Mouse (Mus musculus): ENCODE data around the gene Lgr6. TPM values are rescaled to one million over a fixed set of nuclear protein-coding genes. Genes with fewer than 3 reads are reported as not detected.

The Lgr6 gene
- polyA plus RNA-seq, 1 experiment from 2014 or later, result 0.35 TPM

GRCm38 (mm10) chr1:134940863-134941262, 164.2 kb downstream of the Lgr6 start:
- DNase-seq (ENCODE audit: low spot score) (no peak), ATAC-seq (ENCODE audit: low FRiP score, low TSS enrichment) (no peak)
- Histone ChIP-seq H3K9me3 (ENCODE audit: control insufficient read depth, low read length) (no peaks in the 10 kb centered on the region), H3K4me2 (replicated peaks; ENCODE audit: low read depth) (no peak overlapping the region), H3K4me3 (ENCODE audit: low read depth, low read length) (no peak overlapping the region), H3K4me1 (replicated peaks; ENCODE audit: control insufficient read depth, insufficient read depth) (no peaks in the 10 kb centered on the region), H3K27ac (replicated peaks) (no peak overlapping the region), H3K36me3 (ENCODE audit: control insufficient read depth, insufficient read depth, low read length) (no peaks in the 10 kb centered on the region), H3K9ac (ENCODE audit: low read length) (no peak overlapping the region), H3K27me3 (ENCODE audit: control insufficient read depth, insufficient read depth, low read length) (no peaks in the 10 kb centered on the region)
- 33% methylated on average over 4 of the region's 4 CpGs for WGBS
- TF ChIP-seq EP300 (optimal IDR thresholded peaks at IDR 0.05) (no peak), CTCF (IDR thresholded peaks at IDR 0.05; ENCODE audit: low read depth) (no peak)

GRCm38 (mm10) chr1:134938233-134938632, 166.8 kb downstream of the Lgr6 start:
- DNase-seq (ENCODE audit: low spot score), result no peak
- H3K4me2 ChIP-seq (replicated peaks; ENCODE audit: low read depth), result no peak overlapping the region
- ATAC-seq (ENCODE audit: low FRiP score, low TSS enrichment), result no peak
- H3K9ac ChIP-seq (ENCODE audit: low read length), result no peak overlapping the region
- WGBS, result 85% methylated on average over 1 of the region's 1 CpGs
- no peak overlapping the region for H3K4me3 ChIP-seq (ENCODE audit: low read depth, low read length)
- no peak for TF ChIP-seq CTCF (IDR thresholded peaks at IDR 0.05; ENCODE audit: low read depth)
- TF ChIP-seq EP300 (optimal IDR thresholded peaks at IDR 0.05), result no peak
- H3K27me3 ChIP-seq (ENCODE audit: control insufficient read depth, insufficient read depth, low read length), result no peaks in the 10 kb centered on the region
- H3K36me3 ChIP-seq (ENCODE audit: control insufficient read depth, insufficient read depth, low read length), result no peaks in the 10 kb centered on the region
- no peaks in the 10 kb centered on the region for H3K9me3 ChIP-seq (ENCODE audit: control insufficient read depth, low read length)
- no peaks in the 10 kb centered on the region for H3K4me1 ChIP-seq (replicated peaks; ENCODE audit: control insufficient read depth, insufficient read depth)
- H3K27ac ChIP-seq (replicated peaks), result no peak overlapping the region

GRCm38 (mm10) chr1:134936335-134936734, 168.7 kb downstream of the Lgr6 start:
- no peak overlapping the region for H3K27ac ChIP-seq (replicated peaks)
- WGBS, result 81% methylated on average over 6 of the region's 6 CpGs
- H3K9ac ChIP-seq (ENCODE audit: low read length), result no peak overlapping the region
- no peaks in the 10 kb centered on the region for H3K4me1 ChIP-seq (replicated peaks; ENCODE audit: control insufficient read depth, insufficient read depth)
- H3K27me3 ChIP-seq (ENCODE audit: control insufficient read depth, insufficient read depth, low read length), result no peaks in the 10 kb centered on the region
- H3K36me3 ChIP-seq (ENCODE audit: control insufficient read depth, insufficient read depth, low read length), result no peaks in the 10 kb centered on the region
- H3K9me3 ChIP-seq (ENCODE audit: control insufficient read depth, low read length), result no peaks in the 10 kb centered on the region
- no peak overlapping the region for H3K4me2 ChIP-seq (replicated peaks; ENCODE audit: low read depth)
- TF ChIP-seq EP300 (optimal IDR thresholded peaks at IDR 0.05), result no peak
- no peak for TF ChIP-seq CTCF (IDR thresholded peaks at IDR 0.05; ENCODE audit: low read depth)
- DNase-seq (ENCODE audit: low spot score) (no peak), ATAC-seq (ENCODE audit: low FRiP score, low TSS enrichment) (no peak)
- H3K4me3 ChIP-seq (ENCODE audit: low read depth, low read length), result no peak overlapping the region

Other genes with a start within 250 kb of the Lgr6 start
- 12.5 and 13.3 TPM in 2 replicates for gene Ppp1r12b, start 149.3 kb downstream of the Lgr6 start, polyA plus RNA-seq (2015; fragmentation: Nextera tagmentation; extraction: Ambion mirVana)
- gene Ube2t, start 142.7 kb downstream of the Lgr6 start, polyA plus RNA-seq (2015; fragmentation: Nextera tagmentation; extraction: Ambion mirVana), result 10.5 and 13.4 TPM in 2 replicates
- 0.32 and 0.46 TPM in 2 replicates for gene Ptpn7, start 27.4 kb upstream of the Lgr6 start, polyA plus RNA-seq (2015; fragmentation: Nextera tagmentation; extraction: Ambion mirVana)
- 42.2 and 43.9 TPM in 2 replicates for gene Arl8a, start 41.5 kb upstream of the Lgr6 start, polyA plus RNA-seq (2015; fragmentation: Nextera tagmentation; extraction: Ambion mirVana)
- gene Gpr37l1, start 62.4 kb upstream of the Lgr6 start, polyA plus RNA-seq (2015; fragmentation: Nextera tagmentation; extraction: Ambion mirVana), result 3.1 and 3.4 TPM in 2 replicates
- gene Elf3, start 153.3 kb upstream of the Lgr6 start, polyA plus RNA-seq (2015; fragmentation: Nextera tagmentation; extraction: Ambion mirVana), result 152 and 162 TPM in 2 replicates
- gene Rnpep, start 178.8 kb upstream of the Lgr6 start, polyA plus RNA-seq (2015; fragmentation: Nextera tagmentation; extraction: Ambion mirVana), result 54.7 and 61.2 TPM in 2 replicates
- gene Timm17a, start 208.5 kb upstream of the Lgr6 start, polyA plus RNA-seq (2015; fragmentation: Nextera tagmentation; extraction: Ambion mirVana), result 237 and 250 TPM in 2 replicates
- gene Lmod1, start 219.5 kb upstream of the Lgr6 start, polyA plus RNA-seq (2015; fragmentation: Nextera tagmentation; extraction: Ambion mirVana), result 19.5 and 22.4 TPM in 2 replicates